Mouse (Mus musculus): Measurements from ENCODE around the gene Rtbdn.

The Rtbdn gene

DNA sequence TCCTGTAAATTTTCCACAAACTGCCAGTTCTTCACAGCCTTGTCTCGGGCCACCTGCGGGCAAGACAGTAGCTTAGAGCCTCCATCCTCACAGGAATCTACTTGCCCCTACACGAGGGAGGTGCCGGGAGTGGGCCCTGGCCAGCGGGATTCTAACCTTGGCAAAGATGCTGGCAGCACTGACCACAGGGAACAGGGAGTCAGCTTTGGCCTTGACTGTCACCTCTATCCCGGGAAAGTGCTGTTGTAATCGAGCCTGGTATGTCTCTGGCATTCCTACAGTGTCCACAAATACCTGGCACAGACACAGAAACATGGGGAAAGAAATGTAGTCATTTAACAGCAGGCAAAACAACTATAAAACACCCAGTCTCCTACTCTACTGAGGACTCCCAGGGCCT lies 13.0 kb downstream of the Rtbdn start:
- DNase-seq (ENCODE audit: low spot score in 2 of 2), result no peak

DNA sequence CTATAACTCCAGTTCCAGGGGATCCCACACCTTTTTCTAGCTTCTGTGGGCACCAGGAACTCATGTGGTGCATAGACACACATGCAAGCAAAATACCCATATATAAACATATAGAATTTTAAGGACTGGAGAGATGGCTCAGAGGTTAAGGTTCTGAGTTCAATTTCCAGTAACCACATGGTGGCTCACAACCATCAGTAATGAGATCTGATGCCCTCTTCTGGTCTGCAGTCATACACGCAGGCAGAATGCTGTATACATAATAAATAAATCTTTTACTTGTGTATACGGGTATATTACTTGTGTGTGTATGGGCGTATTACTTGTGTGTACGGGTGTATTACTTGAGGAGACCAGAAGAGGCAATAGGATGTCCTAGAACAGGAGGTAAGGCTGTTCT lies 17.2 kb downstream of the Rtbdn start:
- no peak for DNase-seq (ENCODE audit: low spot score in 2 of 2)

DNA sequence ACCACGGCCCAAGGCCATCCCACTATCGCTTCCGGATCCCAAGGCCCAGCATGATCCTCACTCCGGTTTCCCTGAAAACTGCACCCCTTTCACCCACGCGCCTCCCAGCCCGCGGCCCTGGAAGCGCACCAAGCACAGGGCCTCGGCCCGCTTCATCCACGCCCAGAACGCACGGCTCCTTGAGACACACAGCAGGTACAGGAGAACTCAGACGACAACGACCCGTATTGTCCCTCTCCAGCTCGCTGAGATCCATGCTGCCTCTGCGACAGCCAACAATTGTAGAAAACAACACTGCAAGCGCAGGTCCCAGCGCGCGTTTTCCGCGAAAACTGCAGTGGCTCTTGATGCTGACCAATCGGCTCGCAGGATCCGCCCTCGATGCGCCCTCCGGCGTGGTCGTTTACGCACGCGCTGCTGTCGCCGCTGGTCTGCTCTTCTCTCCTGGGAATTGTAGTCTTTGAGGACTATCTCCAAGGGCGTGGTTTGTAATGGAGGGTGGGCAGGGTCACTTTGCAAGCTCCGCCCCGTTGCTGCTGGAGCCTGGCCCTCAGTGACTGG lies 19.0 kb downstream of the Rtbdn start:
- peak; percentile 93 to 94 for DNase-seq (ENCODE audit: low spot score in 2 of 2)

DNA sequence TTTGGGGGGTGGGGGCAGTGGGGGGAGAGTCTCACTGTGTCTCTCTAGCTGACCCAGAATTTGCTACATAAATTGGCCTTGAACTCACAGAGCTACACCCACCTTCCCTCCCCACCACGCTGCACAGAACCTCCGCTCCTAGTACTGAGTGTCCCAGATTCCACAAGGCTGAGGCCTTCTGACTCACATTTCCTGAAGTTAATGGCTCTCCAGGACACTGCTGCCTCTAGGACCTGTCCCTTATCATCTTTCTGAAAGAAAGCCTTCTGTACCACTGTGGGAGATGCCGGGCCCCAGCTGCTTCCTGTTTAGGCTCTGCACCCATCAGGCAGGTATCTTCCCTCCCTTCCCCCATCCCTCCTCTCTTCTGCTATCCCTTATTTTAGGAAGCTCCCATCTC lies 19.8 kb downstream of the Rtbdn start:
- DNase-seq (ENCODE audit: low spot score in 2 of 2), result no peak

DNA sequence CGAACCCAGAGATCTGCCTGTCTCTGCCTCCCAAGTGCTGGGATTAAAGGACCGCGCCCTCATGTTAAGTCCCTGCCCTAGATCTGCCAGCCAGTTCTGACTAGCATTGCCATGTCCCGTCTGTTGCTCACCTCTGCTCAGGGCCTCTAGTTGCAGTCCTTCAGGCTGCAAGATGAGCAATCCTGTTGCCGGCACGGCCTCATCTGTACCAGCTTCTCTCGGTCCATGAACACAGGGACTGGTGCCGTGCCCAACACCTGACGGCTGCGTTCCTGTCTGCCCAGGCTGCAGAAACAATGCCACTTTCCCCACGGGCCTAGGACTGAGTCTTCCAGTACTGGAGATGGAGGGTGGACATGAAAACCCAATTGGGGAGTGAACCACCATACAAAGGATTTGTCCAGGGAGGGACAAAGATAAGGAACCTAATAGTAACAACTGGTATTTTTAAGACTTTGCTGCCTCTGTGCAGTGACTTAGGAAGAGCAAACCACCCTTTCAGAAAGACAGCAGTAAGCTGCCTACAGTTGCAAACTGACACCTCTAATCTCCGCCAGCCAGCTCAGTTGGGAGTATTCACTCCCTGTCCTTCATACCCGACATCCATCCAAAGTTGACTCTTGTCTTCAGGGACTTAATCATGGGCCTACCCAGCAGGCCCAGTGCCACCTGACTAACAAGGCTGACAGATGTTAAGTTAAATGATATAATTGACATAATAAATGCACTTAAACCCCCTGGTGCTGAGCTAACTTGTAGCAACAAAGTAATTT lies 20.9 kb downstream of the Rtbdn start:
- no peak for DNase-seq (ENCODE audit: low spot score in 2 of 2)

DNA sequence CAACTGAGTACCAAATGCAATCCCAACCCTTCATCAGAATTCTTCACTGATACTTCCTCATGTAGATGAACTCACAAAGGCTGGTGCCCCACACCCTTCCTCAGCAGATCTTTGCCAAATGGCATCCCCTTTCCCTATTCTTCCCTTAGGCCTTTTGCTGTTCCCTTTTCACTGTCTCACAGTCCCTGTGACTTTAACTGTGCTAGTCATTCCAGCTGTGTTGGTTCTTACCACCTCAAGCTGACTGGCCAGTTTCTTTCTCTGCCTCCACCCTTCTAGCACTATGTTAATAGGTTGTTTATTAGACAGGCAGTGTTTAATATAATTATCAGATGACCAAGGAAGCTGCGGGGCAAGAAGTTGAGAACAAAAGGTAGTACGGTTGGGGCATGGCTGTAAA lies 21.9 kb downstream of the Rtbdn start:
- DNase-seq (ENCODE audit: low spot score in 2 of 2), result no peak

DNA sequence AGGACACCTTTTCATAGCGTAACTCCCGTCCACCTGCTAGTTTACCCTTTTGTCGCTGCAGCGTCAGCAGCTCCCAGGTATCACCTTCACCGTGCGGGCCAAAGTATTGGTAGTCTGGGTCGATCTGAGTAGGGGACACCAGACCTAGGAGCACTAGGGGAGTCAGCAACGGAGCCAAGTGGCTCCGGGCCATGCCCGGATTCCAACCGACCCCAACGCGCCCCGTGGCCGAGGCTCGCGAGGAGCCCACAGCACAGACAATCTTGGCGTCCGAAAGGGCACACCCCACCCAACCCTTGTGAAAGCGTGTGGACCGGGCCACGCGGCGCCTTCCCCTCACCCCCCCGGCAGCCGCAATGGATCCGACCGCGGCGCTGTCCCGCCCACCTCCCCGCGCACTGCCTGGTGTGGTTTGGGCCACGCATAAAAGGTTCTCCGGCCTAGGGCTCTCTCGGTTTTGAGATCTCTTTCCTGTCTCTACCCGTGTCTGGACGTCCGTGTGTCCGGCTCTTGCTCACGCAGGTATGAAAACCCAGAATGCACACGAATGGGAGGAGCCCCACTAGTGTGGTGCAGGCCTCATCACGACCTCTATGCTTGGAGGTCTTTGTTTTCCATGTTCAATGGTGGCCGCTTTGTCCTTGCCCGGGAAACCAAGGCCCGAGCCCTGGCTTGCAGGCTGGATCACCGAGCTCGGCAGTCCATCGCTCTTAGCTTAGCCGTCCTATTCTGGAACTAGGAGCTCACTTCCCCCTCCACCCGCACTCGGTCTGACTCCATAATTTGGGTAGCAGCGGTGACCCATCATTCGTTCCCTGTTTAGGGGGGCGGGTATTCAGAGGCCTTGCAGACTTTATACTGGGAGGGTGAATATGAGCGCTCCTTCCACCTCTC lies 22.7 kb downstream of the Rtbdn start, which contains the start of the genes Gm49661, Prdx2 and Rnaseh2a:
TSS of gene Gm49661 (minus strand) at position 193 of the 894 bp plus-strand sequence.
TSS of gene Prdx2 (plus strand) at position 347 of the 894 bp plus-strand sequence.
TSS of gene Rnaseh2a (minus strand) at position 527 of the 894 bp plus-strand sequence.
- peak; percentile 71 to 76 for DNase-seq (ENCODE audit: low spot score in 2 of 2)

DNA sequence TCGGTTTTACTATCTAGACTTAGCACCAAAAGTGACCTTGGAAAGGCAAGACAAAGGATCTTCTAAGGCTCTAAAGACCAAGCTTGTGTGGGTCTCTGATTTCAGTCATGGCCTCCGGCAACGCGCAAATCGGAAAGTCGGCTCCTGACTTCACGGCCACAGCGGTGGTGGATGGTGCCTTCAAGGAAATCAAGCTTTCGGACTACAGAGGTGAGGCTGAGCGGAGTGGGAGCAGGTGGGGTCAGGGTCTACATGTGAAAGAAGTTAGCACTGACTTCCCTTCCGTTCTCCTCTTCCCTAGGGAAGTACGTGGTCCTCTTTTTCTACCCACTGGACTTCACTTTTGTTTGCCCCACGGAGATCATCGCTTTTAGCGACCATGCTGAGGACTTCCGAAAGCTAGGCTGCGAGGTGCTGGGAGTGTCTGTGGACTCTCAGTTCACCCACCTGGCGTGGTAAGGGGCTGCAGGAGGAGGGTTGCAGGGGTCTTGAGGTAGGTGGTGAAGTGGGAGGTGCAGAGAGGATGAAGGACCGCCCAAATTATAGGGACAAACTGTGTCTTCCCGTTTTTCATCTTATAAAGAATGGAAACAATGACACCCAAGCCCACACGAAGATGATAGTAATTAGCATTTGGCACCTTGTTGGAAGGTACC lies 23.5 kb downstream of the Rtbdn start:
- no peak for DNase-seq (ENCODE audit: low spot score in 2 of 2)

DNA sequence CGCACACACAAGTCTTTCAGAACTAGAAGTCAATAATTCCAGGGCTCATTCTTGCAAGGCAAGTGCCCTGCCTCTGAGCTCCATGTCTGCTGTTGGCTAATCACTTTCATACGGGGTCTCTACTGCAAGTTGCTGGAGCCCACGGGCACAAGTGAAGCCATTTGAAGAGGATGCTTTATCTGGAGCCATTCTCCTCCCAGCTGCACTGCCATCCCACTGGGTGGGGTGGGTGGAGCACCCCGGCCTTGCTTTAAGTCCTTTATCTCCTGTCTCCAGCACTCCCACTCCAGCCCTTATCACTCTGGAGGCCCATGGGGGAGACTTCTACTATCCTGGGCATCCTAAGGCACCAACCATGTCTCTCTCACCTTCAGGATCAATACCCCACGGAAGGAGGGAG lies 24.1 kb downstream of the Rtbdn start:
- DNase-seq (ENCODE audit: low spot score in 2 of 2), result no peak

DNA sequence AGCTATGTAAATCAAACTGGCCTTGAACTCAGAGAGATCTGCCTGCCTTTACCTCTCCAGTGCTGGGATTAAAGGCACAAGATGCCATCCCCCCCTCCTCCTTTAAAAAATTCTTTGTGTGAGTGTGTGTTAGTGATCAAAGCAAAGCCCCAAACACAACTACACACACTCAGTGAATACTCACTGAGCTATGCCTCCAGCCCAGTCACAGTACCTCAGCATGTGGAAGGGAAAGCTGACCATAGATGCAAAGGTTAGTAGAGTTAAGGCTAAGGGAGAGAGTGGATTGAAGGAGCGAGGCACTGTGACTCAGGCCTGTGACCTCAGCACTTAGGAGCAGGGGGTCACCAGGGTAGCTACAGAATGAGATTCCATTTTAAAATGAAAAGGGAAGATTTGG lies 26.3 kb downstream of the Rtbdn start:
- DNase-seq (ENCODE audit: low spot score in 2 of 2), result no peak

DNA sequence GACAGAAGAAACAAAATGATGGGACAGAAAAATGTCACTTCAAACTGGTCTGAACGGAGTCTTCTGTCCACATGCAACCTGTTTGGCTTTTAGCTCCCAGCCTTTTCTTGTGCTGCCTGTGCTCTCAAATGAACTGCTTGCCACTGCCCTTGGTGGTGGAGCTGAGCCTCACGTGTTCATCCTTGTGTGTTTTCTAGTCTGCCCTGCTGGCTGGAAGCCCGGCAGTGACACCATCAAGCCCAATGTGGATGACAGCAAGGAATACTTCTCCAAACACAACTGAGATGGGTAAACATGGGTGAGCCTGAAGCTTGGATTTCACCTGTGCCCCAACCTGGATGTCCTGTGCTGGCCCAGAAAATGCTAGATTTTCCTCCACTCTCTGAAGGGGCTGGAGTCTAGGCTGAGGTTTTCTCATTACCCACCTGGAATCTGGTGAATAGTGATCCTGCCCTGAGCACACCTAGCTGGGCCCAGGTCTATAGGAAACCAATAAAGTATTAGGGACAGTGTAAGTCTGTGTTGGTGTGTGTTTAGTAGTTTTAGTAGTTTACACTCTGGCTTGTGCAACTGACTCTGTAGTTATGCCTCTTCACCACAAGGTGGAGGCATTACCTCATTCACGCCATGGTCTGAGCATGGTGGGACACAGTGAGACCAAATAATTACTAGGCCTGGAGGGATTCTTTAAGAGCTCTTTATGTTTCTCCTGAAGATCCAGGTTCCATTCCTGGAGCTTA lies 27.2 kb downstream of the Rtbdn start:
- no peak for DNase-seq (ENCODE audit: low spot score in 2 of 2)

DNA sequence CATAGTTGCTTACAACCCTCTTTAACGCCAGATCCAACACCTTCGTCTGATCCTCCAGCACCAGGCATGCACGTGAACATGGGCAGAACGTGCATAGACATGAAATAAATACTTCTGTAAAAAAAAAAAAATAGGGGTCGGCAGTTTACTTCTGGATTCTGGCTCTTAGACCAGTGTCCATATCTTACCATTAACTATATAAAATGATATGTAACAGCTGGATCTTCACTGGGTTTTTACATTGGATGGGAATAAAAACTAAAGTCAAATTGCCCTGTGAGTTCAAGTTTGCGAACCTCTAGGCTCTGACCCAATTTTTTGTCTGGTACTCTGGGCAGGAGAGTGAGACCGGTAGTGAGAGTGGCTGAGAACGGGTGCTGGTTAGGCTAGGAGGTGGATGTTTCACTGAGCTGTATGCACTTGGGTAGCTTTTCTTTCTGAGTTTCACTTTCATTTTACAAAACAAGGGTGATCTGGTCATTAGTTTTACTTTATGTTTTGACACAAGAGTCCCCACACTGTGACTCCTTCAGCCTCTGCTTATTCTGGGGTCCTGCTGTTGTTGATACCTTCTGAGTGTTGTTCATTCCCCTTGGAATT lies 27.9 kb downstream of the Rtbdn start:
- no peak for DNase-seq (ENCODE audit: low spot score in 2 of 2)

DNA sequence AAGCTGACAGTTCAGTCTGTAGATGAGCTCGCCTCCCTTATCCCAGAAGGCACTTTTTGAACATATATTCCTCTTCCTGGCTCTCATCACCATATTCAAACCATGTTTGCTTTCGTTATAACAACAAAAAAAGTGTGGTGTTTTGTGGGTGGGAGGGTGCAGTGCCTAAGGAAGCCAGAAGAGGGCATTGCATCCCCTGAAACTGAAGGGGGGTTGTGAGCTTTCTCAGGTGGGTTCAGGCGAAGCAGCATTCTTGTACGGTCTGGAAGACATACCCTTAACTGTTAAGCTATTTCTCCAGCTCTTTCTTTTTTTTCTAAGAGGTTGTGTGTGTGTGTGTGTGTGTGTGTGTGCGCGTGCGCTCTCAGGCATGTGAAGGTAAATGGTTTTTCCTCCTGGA lies 28.6 kb downstream of the Rtbdn start:
- DNase-seq (ENCODE audit: low spot score in 2 of 2), result peak; percentile 68 to 69

DNA sequence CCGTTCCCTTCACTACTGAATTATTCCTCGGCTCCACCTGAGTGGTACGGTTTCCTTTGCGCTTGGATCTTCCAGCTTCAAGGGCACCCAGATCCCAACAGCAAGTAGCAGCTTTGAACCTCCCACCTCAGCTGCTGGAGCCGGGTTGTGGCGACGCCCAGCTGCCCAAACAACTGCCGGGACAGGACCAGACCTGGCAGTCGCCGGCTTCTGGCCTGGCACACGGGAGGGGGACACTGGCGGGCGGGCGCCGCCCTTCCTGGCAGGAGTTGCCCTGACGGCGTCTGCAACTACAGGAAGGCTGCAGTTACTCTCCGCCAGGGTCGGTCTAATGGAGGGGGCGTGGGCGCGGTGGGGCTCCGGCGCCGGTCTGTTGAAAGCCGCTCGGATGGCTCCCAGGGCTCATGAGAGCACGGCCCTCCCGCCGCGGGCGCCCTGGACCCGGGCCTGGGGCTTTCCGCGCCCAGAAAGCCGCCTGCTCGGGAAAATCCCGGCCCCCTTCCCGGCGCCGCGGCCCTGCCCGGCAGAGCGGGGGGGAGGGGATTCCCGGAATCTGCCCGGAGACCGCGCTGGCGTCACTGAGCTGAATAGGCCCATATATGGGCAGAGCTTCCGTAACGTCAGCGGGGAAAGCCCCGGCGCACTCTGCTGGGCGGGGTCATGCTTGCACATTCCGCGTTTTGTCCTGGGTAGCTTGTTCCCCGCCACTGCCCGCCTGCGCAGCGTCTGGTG lies 29.4 kb downstream of the Rtbdn start:
- DNase-seq (ENCODE audit: low spot score in 2 of 2), result peak; percentile 94 to 95

DNA sequence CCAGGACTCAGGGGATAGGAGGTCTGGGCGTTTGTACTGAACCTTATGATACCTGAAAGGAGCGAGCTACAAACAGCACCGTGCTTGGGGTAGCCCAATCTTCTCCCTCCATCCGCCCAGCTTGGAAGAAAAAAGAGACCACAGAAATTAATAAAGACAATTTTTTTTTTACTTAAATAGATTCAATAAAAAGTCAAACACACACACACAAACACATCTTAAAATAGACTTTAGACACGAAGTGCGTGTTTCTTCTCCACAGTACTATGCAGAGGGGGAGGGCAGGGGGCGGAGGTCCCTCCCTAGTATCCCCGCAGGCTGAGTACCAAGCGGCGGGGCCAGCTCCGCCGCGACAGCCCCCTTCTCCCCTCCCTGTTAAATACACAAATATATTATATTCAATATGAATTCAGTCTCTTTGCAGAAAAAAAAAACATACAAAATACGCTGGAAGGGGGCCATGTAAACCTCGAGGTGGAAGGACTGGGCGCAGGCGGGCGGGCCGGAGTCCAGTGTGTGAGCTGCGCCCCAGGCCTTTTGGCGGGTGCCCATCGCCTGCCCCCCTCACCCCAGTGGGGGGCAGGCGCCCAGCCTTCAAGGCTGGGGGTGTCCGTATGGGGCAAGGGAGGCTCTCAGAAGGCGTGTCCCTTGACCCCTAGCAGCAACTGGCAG lies 30.1 kb downstream of the Rtbdn start:
- no peak for DNase-seq (ENCODE audit: low spot score in 2 of 2)

DNA sequence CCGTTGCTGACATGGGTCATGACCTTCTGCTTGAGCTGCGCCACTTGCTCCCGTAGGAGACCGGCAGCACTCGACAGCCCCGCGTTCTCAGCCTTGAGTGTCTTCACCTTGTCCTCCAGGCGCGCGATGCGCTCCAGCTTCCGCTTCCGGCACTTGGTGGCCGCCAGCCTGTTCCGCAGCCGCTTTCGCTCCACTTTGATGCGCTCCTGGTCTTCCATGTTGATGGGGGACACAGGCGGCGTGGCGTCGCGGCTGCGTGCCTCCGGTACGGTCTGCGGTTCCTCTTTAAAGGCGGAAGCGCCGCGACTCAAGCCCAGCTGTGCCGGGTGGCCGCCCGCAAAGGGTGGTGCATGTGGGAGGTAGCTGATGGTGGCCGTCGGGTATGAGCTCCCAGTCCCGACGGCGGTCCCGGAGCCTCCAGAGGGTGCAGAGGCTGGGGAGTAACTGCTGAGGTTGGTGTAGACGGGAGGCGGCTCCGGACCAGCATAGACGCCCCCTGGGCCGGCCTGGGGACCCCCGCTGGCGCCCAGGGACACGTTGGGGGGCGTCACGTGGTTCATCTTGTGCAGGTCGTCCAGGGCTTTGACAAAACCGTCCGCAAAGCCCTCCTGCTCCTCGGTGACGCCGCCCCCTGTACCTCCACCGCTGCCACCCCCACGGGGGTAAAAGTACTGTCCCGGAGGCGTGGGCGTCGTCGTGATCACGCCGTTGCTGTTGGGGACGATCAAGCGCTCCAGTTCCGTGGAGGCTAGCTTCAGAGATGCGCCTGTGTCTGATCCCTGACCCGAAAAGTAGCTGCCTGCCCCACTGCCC lies 30.9 kb downstream of the Rtbdn start:
- DNase-seq (ENCODE audit: low spot score in 2 of 2), result peak; percentile 69 to 70

DNA sequence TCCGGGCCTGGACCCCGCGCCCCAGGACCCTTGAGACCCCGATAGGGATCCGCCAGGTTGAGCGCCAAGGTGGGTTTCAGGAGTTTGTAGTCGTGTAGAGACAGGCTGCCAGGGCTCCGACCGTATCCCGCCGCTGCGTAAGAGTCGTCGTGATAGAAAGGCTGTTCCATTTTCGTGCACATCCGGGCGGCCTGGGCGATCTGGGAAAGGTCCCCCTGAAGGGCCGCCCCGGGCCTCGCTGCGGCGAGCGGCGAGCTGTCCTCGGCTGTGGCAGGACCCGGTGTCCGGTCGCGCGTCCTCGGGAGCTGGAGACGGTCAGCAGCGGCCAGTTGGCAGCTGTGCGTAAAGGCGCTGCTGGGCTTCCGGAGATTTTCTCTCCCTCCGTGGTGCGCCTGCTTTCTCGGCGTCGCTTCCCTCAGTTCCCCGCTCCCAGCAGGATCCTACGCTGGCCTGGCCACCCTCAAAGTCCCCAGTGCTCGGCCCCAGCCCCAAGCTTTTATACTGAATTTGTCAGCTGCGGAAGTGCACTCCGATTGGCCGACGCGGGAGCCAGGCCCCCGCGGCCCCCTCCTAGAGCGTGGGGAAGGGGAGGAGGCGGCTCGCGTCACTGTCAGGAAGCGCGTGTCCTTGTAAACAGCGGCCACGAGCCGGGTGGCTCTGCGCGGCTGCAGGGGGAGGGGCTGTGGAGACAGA lies 31.6 kb downstream of the Rtbdn start, which contains the start of gene Junb:
TSS of gene Junb (minus strand) at position 471 of the 693 bp plus-strand sequence.
- DNase-seq (ENCODE audit: low spot score in 2 of 2), result peak; percentile 96 to 97
